Mouse (Mus musculus): ENCODE measurements around the gene Dao. TPM values are rescaled to one million over a fixed set of nuclear protein-coding genes. Genes with fewer than 3 reads are reported as not detected.

Dao gene
- polyA plus RNA-seq (2015; fragmentation: Nextera tagmentation; extraction: Ambion mirVana): not detected in 2 replicates

- WGBS: 83% methylated on average over 4 of the region's 5 CpGs
- no peak for ATAC-seq
Measured at GRCm38 (mm10) chr5:114003542-114003941, at the start of gene Dao. Gene Dao, plus strand, starts transcription at chr5:114003703.

GRCm38 (mm10) chr5:113954421-113954820, 49.1 kb upstream of the Dao start:
- Histone ChIP-seq H3K36me3 (ENCODE audit: poor library complexity, severe bottlenecking) (peaks cover 60% of the 10 kb centered on the region), H3K4me3 (no peak overlapping the region), H3K9ac (no peak overlapping the region), H3K4me1 (peaks cover 20% of the 10 kb centered on the region), H3K4me2 (no peak overlapping the region), H3K27ac (no peak overlapping the region), H3K9me3 (replicated peaks) (no peaks in the 10 kb centered on the region), H3K27me3 (no peaks in the 10 kb centered on the region)
- ATAC-seq: peak; percentile 56; the same call in 1 of the 2 replicates
- 12% methylated on average over 7 of the region's 7 CpGs for WGBS

More at GRCm38 (mm10) chr5:114003542-114003941, at the start of gene Dao:
- Histone ChIP-seq H3K27me3 (no peaks in the 10 kb centered on the region), H3K9me3 (replicated peaks) (no peaks in the 10 kb centered on the region), H3K27ac (no peak within 1 kb of the TSS), H3K9ac (no peak within 1 kb of the TSS), H3K4me2 (no peak within 1 kb of the TSS), H3K4me3 (no peak within 1 kb of the TSS), H3K36me3 (ENCODE audit: poor library complexity, severe bottlenecking) (no peaks in the 10 kb centered on the region), H3K4me1 (no peaks in the 10 kb centered on the region)

GRCm38 (mm10) chr5:113955281-113955680, 48.2 kb upstream of the Dao start:
- no peak overlapping the region for H3K9ac ChIP-seq
- no peak overlapping the region; the same call in 1 of the 2 replicates for H3K27ac ChIP-seq
- no peaks in the 10 kb centered on the region for H3K9me3 ChIP-seq (replicated peaks)
- no peak overlapping the region for H3K4me3 ChIP-seq
- H3K36me3 ChIP-seq (ENCODE audit: poor library complexity, severe bottlenecking): peaks cover 52% of the 10 kb centered on the region
- no peak overlapping the region for H3K4me2 ChIP-seq
- 82% methylated on average over 5 of the region's 5 CpGs for WGBS
- no peaks in the 10 kb centered on the region for H3K27me3 ChIP-seq
- peaks cover 15% of the 10 kb centered on the region for H3K4me1 ChIP-seq
- no peak for ATAC-seq

- 90% methylated on average over 8 of the region's 8 CpGs for WGBS
- peaks cover 51% of the 10 kb centered on the region for H3K36me3 ChIP-seq (ENCODE audit: poor library complexity, severe bottlenecking)
Measured at GRCm38 (mm10) chr5:113955691-113956090, 47.8 kb upstream of the Dao start.

GRCm38 (mm10) chr5:113956510-113956909, 47.0 kb upstream of the Dao start:
- no peak overlapping the region for H3K27ac ChIP-seq
- H3K4me1 ChIP-seq: peaks cover 3% of the 10 kb centered on the region; the same call in 1 of the 2 replicates
- H3K9me3 ChIP-seq (replicated peaks): no peaks in the 10 kb centered on the region
- H3K9ac ChIP-seq: no peak overlapping the region
- H3K36me3 ChIP-seq (ENCODE audit: poor library complexity, severe bottlenecking): peaks cover 47% of the 10 kb centered on the region
- WGBS: 5% methylated on average over 4 of the region's 4 CpGs
- no peak overlapping the region for H3K4me3 ChIP-seq
- no peaks in the 10 kb centered on the region for H3K27me3 ChIP-seq
- H3K4me2 ChIP-seq: no peak overlapping the region
- peak; percentile 77 for ATAC-seq

More at GRCm38 (mm10) chr5:113955691-113956090, 47.8 kb upstream of the Dao start:
- no peak for ATAC-seq
- Histone ChIP-seq H3K4me3 (no peak overlapping the region), H3K9ac (no peak overlapping the region), H3K9me3 (replicated peaks) (no peaks in the 10 kb centered on the region), H3K4me2 (no peak overlapping the region), H3K27ac (no peak overlapping the region; the same call in 1 of the 2 replicates), H3K27me3 (no peaks in the 10 kb centered on the region), H3K4me1 (peaks cover 11% of the 10 kb centered on the region)

- 4% methylated on average over 6 of the region's 6 CpGs for WGBS
- Histone ChIP-seq H3K4me3 (no peak overlapping the region), H3K9ac (no peak overlapping the region), H3K27ac (peak overlapping the region; percentile 12; the same call in 1 of the 2 replicates), H3K4me2 (no peak overlapping the region), H3K36me3 (ENCODE audit: poor library complexity, severe bottlenecking) (peaks cover 35% of the 10 kb centered on the region), H3K4me1 (peaks cover 3% of the 10 kb centered on the region; the same call in 1 of the 2 replicates), H3K9me3 (replicated peaks) (no peaks in the 10 kb centered on the region), H3K27me3 (no peaks in the 10 kb centered on the region)
- no peak for ATAC-seq
Measured at GRCm38 (mm10) chr5:113959039-113959438, 44.5 kb upstream of the Dao start.

- 71% methylated on average over 8 of the region's 8 CpGs for WGBS
- H3K27me3 ChIP-seq: no peaks in the 10 kb centered on the region
- no peak overlapping the region for H3K4me2 ChIP-seq
- no peak overlapping the region for H3K4me3 ChIP-seq
- no peak for ATAC-seq
- no peak overlapping the region for H3K27ac ChIP-seq
- no peaks in the 10 kb centered on the region for H3K9me3 ChIP-seq (replicated peaks)
- no peaks in the 10 kb centered on the region for H3K4me1 ChIP-seq
- H3K36me3 ChIP-seq (ENCODE audit: poor library complexity, severe bottlenecking): peaks cover 43% of the 10 kb centered on the region
- H3K9ac ChIP-seq: no peak overlapping the region
Measured at GRCm38 (mm10) chr5:113960416-113960815, 43.1 kb upstream of the Dao start.

GRCm38 (mm10) chr5:113961776-113962175, 41.7 kb upstream of the Dao start:
- ATAC-seq: no peak
- H3K9ac ChIP-seq: no peak overlapping the region
- H3K9me3 ChIP-seq (replicated peaks): no peaks in the 10 kb centered on the region
- H3K36me3 ChIP-seq (ENCODE audit: poor library complexity, severe bottlenecking): peaks cover 53% of the 10 kb centered on the region
- H3K4me1 ChIP-seq: no peaks in the 10 kb centered on the region
- 85% methylated on average over 7 of the region's 7 CpGs for WGBS
- no peak overlapping the region for H3K4me3 ChIP-seq
- H3K27ac ChIP-seq: no peak overlapping the region
- H3K4me2 ChIP-seq: no peak overlapping the region
- no peaks in the 10 kb centered on the region for H3K27me3 ChIP-seq

- Histone ChIP-seq H3K4me3 (no peak overlapping the region), H3K4me1 (no peaks in the 10 kb centered on the region), H3K27me3 (no peaks in the 10 kb centered on the region), H3K4me2 (no peak overlapping the region), H3K9ac (no peak overlapping the region), H3K9me3 (replicated peaks) (no peaks in the 10 kb centered on the region), H3K27ac (no peak overlapping the region; the same call in 1 of the 2 replicates), H3K36me3 (ENCODE audit: poor library complexity, severe bottlenecking) (peaks cover 68% of the 10 kb centered on the region)
- 90% methylated on average over 14 of the region's 14 CpGs for WGBS
- no peak for ATAC-seq
Measured at GRCm38 (mm10) chr5:113964972-113965371, 38.5 kb upstream of the Dao start.

- no peaks in the 10 kb centered on the region for H3K27me3 ChIP-seq
- no peak overlapping the region for H3K9ac ChIP-seq
- no peak overlapping the region for H3K27ac ChIP-seq
- no peak overlapping the region for H3K4me2 ChIP-seq
- no peaks in the 10 kb centered on the region for H3K4me1 ChIP-seq
- no peak overlapping the region for H3K4me3 ChIP-seq
- peaks cover 67% of the 10 kb centered on the region for H3K36me3 ChIP-seq (ENCODE audit: poor library complexity, severe bottlenecking)
- ATAC-seq: no peak
- no peaks in the 10 kb centered on the region for H3K9me3 ChIP-seq (replicated peaks)
- over 99% methylated on average over 7 of the region's 7 CpGs for WGBS
Measured at GRCm38 (mm10) chr5:113965659-113966185, 37.8 kb upstream of the Dao start.

GRCm38 (mm10) chr5:113966452-113967150, 36.9 kb upstream of the Dao start:
- Histone ChIP-seq H3K4me3 (no peak overlapping the region), H3K9me3 (replicated peaks) (no peaks in the 10 kb centered on the region), H3K4me2 (no peak overlapping the region), H3K27ac (no peak overlapping the region), H3K4me1 (no peaks in the 10 kb centered on the region), H3K9ac (no peak overlapping the region), H3K27me3 (no peaks in the 10 kb centered on the region), H3K36me3 (ENCODE audit: poor library complexity, severe bottlenecking) (peaks cover 63% of the 10 kb centered on the region)
- no peak for ATAC-seq
- 92% methylated on average over 13 of the region's 13 CpGs for WGBS

GRCm38 (mm10) chr5:113968371-113968770, 35.1 kb upstream of the Dao start:
- no peak overlapping the region for H3K27ac ChIP-seq
- WGBS: 60% methylated on average over 11 of the region's 11 CpGs
- peaks cover 60% of the 10 kb centered on the region for H3K36me3 ChIP-seq (ENCODE audit: poor library complexity, severe bottlenecking)

More at GRCm38 (mm10) chr5:113968371-113968770, 35.1 kb upstream of the Dao start:
- no peak for ATAC-seq
- H3K27me3 ChIP-seq: no peaks in the 10 kb centered on the region
- H3K9ac ChIP-seq: no peak overlapping the region
- peaks cover 13% of the 10 kb centered on the region for H3K4me1 ChIP-seq
- no peak overlapping the region for H3K4me3 ChIP-seq
- H3K4me2 ChIP-seq: no peak overlapping the region
- H3K9me3 ChIP-seq (replicated peaks): no peaks in the 10 kb centered on the region
